Mouse (Mus musculus): ENCODE data around the gene Got2. TPM values are rescaled to one million over a fixed set of nuclear protein-coding genes. Genes with fewer than 3 reads are reported as not detected.
"Not testable (repeated sequence)": the region's sequence is repeated elsewhere in the genome, so short reads cannot be mapped to it uniquely, and the experiment has no call there.

Gene Got2
- total and polyA plus RNA-seq, 2 experiments from 2014 or later = 198 to 208 TPM

GRCm38 (mm10) chr8:95871690-95872089 lies 16.7 kb downstream of the Got2 start:
- Histone ChIP-seq H3K27ac (ENCODE audit: low read depth, low read length) (no peak overlapping the region), H3K4me2 (ENCODE audit: low read depth) (no peak overlapping the region), H3K36me3 (ENCODE audit: insufficient read depth) (peaks cover 80% of the 10 kb centered on the region), H3K9ac (no peak overlapping the region), H3K27me3 (ENCODE audit: insufficient read depth, low read length) (no peaks in the 10 kb centered on the region), H3K4me3 (ENCODE audit: low read depth, low read length) (no peak overlapping the region), H3K4me1 (ENCODE audit: insufficient read depth) (no peaks in the 10 kb centered on the region), H3K9me3 (ENCODE audit: low read length) (no peaks in the 10 kb centered on the region)
- WGBS = 93% methylated on average over 16 of the region's 16 CpGs
- DNase-seq (no peak), ATAC-seq (no peak)
- TF ChIP-seq CTCF (IDR thresholded peaks at IDR 0.05; ENCODE audit: low read depth) = no peak

- not testable (repeated sequence) for DNase-seq; H3K9me3 ChIP-seq (ENCODE audit: low read length); H3K27ac ChIP-seq (ENCODE audit: low read depth, low read length); H3K9ac ChIP-seq; H3K27me3 ChIP-seq (ENCODE audit: insufficient read depth, low read length); H3K4me3 ChIP-seq (ENCODE audit: low read depth, low read length); H3K4me2 ChIP-seq (ENCODE audit: low read depth); H3K4me1 ChIP-seq (ENCODE audit: insufficient read depth); ATAC-seq
- peaks cover 54% of the 10 kb centered on the region for H3K36me3 ChIP-seq (ENCODE audit: insufficient read depth)
- 97% methylated on average over 17 of the region's 18 CpGs for WGBS
Measured at GRCm38 (mm10) chr8:95864851-95865250, 23.5 kb downstream of the Got2 start.

- not testable (repeated sequence) for H3K4me1 ChIP-seq (ENCODE audit: insufficient read depth); H3K27ac ChIP-seq (ENCODE audit: low read depth, low read length); H3K9ac ChIP-seq; DNase-seq; H3K4me3 ChIP-seq (ENCODE audit: low read depth, low read length); H3K9me3 ChIP-seq (ENCODE audit: low read length); H3K4me2 ChIP-seq (ENCODE audit: low read depth); ATAC-seq; H3K27me3 ChIP-seq (ENCODE audit: insufficient read depth, low read length)
- 87% methylated on average over 10 of the region's 11 CpGs for WGBS
- peaks cover 46% of the 10 kb centered on the region for H3K36me3 ChIP-seq (ENCODE audit: insufficient read depth)
Measured at GRCm38 (mm10) chr8:95863761-95864440, 24.4 kb downstream of the Got2 start.

- no peaks in the 10 kb centered on the region for H3K9me3 ChIP-seq (ENCODE audit: low read length)
- H3K4me2 ChIP-seq (ENCODE audit: low read depth) = no peak overlapping the region
- DNase-seq (no peak), ATAC-seq (no peak)
- peaks cover 5% of the 10 kb centered on the region; the same call in 1 of the 2 replicates for H3K4me1 ChIP-seq (ENCODE audit: insufficient read depth)
- no peak for TF ChIP-seq CTCF (IDR thresholded peaks at IDR 0.05; ENCODE audit: low read depth)
- H3K27me3 ChIP-seq (ENCODE audit: insufficient read depth, low read length) = no peaks in the 10 kb centered on the region
- H3K4me3 ChIP-seq (ENCODE audit: low read depth, low read length) = no peak overlapping the region
- 87% methylated on average over 6 of the region's 6 CpGs for WGBS
- H3K36me3 ChIP-seq (ENCODE audit: insufficient read depth) = no peaks in the 10 kb centered on the region
- no peak overlapping the region for H3K27ac ChIP-seq (ENCODE audit: low read depth, low read length)
- H3K9ac ChIP-seq = no peak overlapping the region
Measured at GRCm38 (mm10) chr8:95854174-95854573, 34.2 kb downstream of the Got2 start.

GRCm38 (mm10) chr8:95853102-95853843 lies 35.1 kb downstream of the Got2 start, which contains the start of gene Slc38a7:
TSS of gene Slc38a7 (minus strand) at chr8:95853539.
- Histone ChIP-seq H3K9ac (peak within 1 kb of the TSS; percentile 66), H3K36me3 (ENCODE audit: insufficient read depth) (peaks cover 5% of the 10 kb centered on the region; the same call in 1 of the 2 replicates), H3K9me3 (ENCODE audit: low read length) (no peaks in the 10 kb centered on the region), H3K27ac (ENCODE audit: low read depth, low read length) (no peak within 1 kb of the TSS), H3K27me3 (ENCODE audit: insufficient read depth, low read length) (no peaks in the 10 kb centered on the region), H3K4me3 (ENCODE audit: low read depth, low read length) (peak within 1 kb of the TSS; percentile 54), H3K4me2 (ENCODE audit: low read depth) (peak within 1 kb of the TSS; percentile 71), H3K4me1 (ENCODE audit: insufficient read depth) (peaks cover 5% of the 10 kb centered on the region; the same call in 1 of the 2 replicates)
- peak; percentile 86 for DNase-seq
- TF ChIP-seq CTCF (IDR thresholded peaks at IDR 0.05; ENCODE audit: low read depth) = no peak
- WGBS = 10% methylated on average over 22 of the region's 22 CpGs
- peak; percentile 98 for ATAC-seq

- ATAC-seq = no peak
- peaks cover 5% of the 10 kb centered on the region; the same call in 1 of the 2 replicates for H3K4me1 ChIP-seq (ENCODE audit: insufficient read depth)
Measured at GRCm38 (mm10) chr8:95852290-95852689, 36.1 kb downstream of the Got2 start.

GRCm38 (mm10) chr8:95850326-95850725 lies 38.0 kb downstream of the Got2 start:
- Histone ChIP-seq H3K9ac (no peak overlapping the region), H3K4me2 (ENCODE audit: low read depth) (no peak overlapping the region), H3K27ac (ENCODE audit: low read depth, low read length) (no peak overlapping the region), H3K4me3 (ENCODE audit: low read depth, low read length) (no peak overlapping the region), H3K4me1 (ENCODE audit: insufficient read depth) (peaks cover 5% of the 10 kb centered on the region; the same call in 1 of the 2 replicates), H3K9me3 (ENCODE audit: low read length) (no peaks in the 10 kb centered on the region), H3K36me3 (ENCODE audit: insufficient read depth) (peaks cover 19% of the 10 kb centered on the region), H3K27me3 (ENCODE audit: insufficient read depth, low read length) (no peaks in the 10 kb centered on the region)
- no peak for ATAC-seq
- WGBS = 90% methylated on average over 2 of the region's 2 CpGs
- TF ChIP-seq CTCF (IDR thresholded peaks at IDR 0.05; ENCODE audit: low read depth) = no peak
- no peak for DNase-seq

More at GRCm38 (mm10) chr8:95852290-95852689, 36.1 kb downstream of the Got2 start:
- Histone ChIP-seq H3K36me3 (ENCODE audit: insufficient read depth) (peaks cover 9% of the 10 kb centered on the region; the same call in 1 of the 2 replicates), H3K4me2 (ENCODE audit: low read depth) (peak overlapping the region; percentile 71), H3K9me3 (ENCODE audit: low read length) (no peaks in the 10 kb centered on the region), H3K27me3 (ENCODE audit: insufficient read depth, low read length) (no peaks in the 10 kb centered on the region), H3K27ac (ENCODE audit: low read depth, low read length) (no peak overlapping the region), H3K4me3 (ENCODE audit: low read depth, low read length) (peak overlapping the region; percentile 54), H3K9ac (no peak overlapping the region)
- no peak for TF ChIP-seq CTCF (IDR thresholded peaks at IDR 0.05; ENCODE audit: low read depth)
- 89% methylated on average over 4 of the region's 4 CpGs for WGBS
- no peak for DNase-seq

All from forebrain, postnatal 0 days (tissue).